Mouse (Mus musculus): ENCODE measurements around the gene Ikzf1.

GRCm38 (mm10) chr11:11798690-11799089 lies 113.9 kb downstream of the Ikzf1 start:
- TF ChIP-seq CTCF (IDR thresholded peaks at IDR 0.05; ENCODE audit: low read depth), result no peak
- no peak for TF ChIP-seq EP300 (optimal IDR thresholded peaks at IDR 0.05)
